Mouse (Mus musculus) heart, embryonic 14.5 days (tissue): ENCODE measurements around the gene Lman1l. TPM values are rescaled to one million over a fixed set of nuclear protein-coding genes. Genes with fewer than 3 reads are reported as not detected.

ENCODE experiments used
- ATAC-seq: fragments of 200-750 bp; cut with Nextera tagmentation; 2 replicates; pipeline ENCODE4 v1.8.0; 2017; ENCODE audit warnings: low read depth, moderate TSS enrichment; ENCODE audit not compliant: insufficient number of reproducible peaks, insufficient read depth, low FRiP score
- H3K27ac ChIP-seq, 2 experiments: fragments of 200-500 bp in 1 of 2; fragments of 300-500 bp in 1 of 2; sonication (generic) in 1 of 2; replicated peaks in 1 of 2; 2 replicates each; pipeline ENCODE4 v1.5.1; 2012 to 2014; ENCODE audit warnings: low read depth in 2 of 2, low read length in 2 of 2, control low read depth in 1 of 2, mild to moderate bottlenecking in 1 of 2, mixed read lengths in 1 of 2; ENCODE audit not compliant: control insufficient read depth in 1 of 2, insufficient read depth in 1 of 2
- H3K27me3 ChIP-seq: fragments of 300-500 bp; sonication (generic); 2 replicates; pipeline ENCODE4 v1.6.1; 2014; ENCODE audit warnings: mild to moderate bottlenecking, low read length, control low read depth; ENCODE audit not compliant: control insufficient read depth, insufficient read depth
- H3K36me3 ChIP-seq: fragments of 300-500 bp; sonication (generic); 2 replicates; pipeline ENCODE4 v1.6.1; 2014; ENCODE audit warnings: mild to moderate bottlenecking, control low read depth, low read length, mixed read lengths; ENCODE audit not compliant: control insufficient read depth, insufficient read depth
- H3K4me1 ChIP-seq, 2 experiments: fragments of 200-500 bp in 1 of 2; fragments of 300-500 bp in 1 of 2; sonication (generic) in 1 of 2; 2 replicates each; pipeline ENCODE4 v1.6.1; 2012 to 2014; ENCODE audit warnings: low read length in 2 of 2, control low read depth in 1 of 2, mixed read lengths in 1 of 2; ENCODE audit not compliant: control insufficient read depth in 2 of 2, insufficient read depth in 2 of 2
- H3K4me2 ChIP-seq: fragments of 300-500 bp; sonication (generic); 2 replicates; pipeline ENCODE4 v1.6.1; 2014; ENCODE audit warnings: mild to moderate bottlenecking, low read length
- H3K4me3 ChIP-seq, 2 experiments: fragments of 200-500 bp in 1 of 2; fragments of 300-500 bp in 1 of 2; sonication (generic) in 1 of 2; 2 replicates each; pipeline ENCODE4 v1.5.1; 2012 to 2014; ENCODE audit warnings: low read length in 2 of 2, mild to moderate bottlenecking in 2 of 2, control low read depth in 1 of 2, low read depth in 1 of 2, moderate library complexity in 1 of 2; ENCODE audit not compliant: control insufficient read depth in 1 of 2, insufficient read depth in 1 of 2
- H3K9ac ChIP-seq: fragments of 300-500 bp; sonication (generic); 2 replicates; pipeline ENCODE4 v1.6.1; 2014; ENCODE audit warnings: mild to moderate bottlenecking, low read length
- H3K9me3 ChIP-seq: fragments of 300-500 bp; sonication (generic); 2 replicates; pipeline ENCODE4 v1.6.1; 2016; ENCODE audit warnings: low read length, control low read depth; ENCODE audit not compliant: control insufficient read depth
- WGBS: fragments of 180-500 bp; shearing (Covaris S2); extraction: QIAGEN DNeasy Blood & Tissue Kit; methylation state at CpG from one replicate; pipeline ENCODE4 v1.1.7; 2014; 5-methylcytosine and 5-hydroxymethylcytosine counted together
- polyA plus RNA-seq: library from polyadenylated mRNA; unstranded; fragments of >200 nt; fragmentation: Nextera tagmentation; extraction: Ambion mirVana; gene quantifications from 2 replicates; pipeline ENCODE4 v1.2.1, GENCODE M21; 2014

Gene Lman1l
- 0.12 TPM in 1 of 2 replicates, not detected in the other for polyA plus RNA-seq

- 91% methylated on average over 5 of the region's 5 CpGs for WGBS
- ATAC-seq = no peak
- Histone ChIP-seq H3K27me3 (no peaks in the 10 kb centered on the region), H3K4me3 (no peak within 1 kb of the TSS), H3K36me3 (peaks cover 14% of the 10 kb centered on the region), H3K9ac (no peak within 1 kb of the TSS), H3K27ac (no peak within 1 kb of the TSS), H3K4me1 (no peaks in the 10 kb centered on the region), H3K9me3 (no peaks in the 10 kb centered on the region), H3K4me2 (no peak within 1 kb of the TSS)
These were observed at the start of gene Lman1l for GRCm38 (mm10) chr9:57620674-57621073. Lman1l (minus strand) TSS chr9:57620774.

GRCm38 (mm10) chr9:57669566-57669965 is 49.0 kb upstream of the Lman1l start:
- no peak overlapping the region for H3K4me2 ChIP-seq
- no peaks in the 10 kb centered on the region; a peak in 1 of 4 replicates for H3K4me1 ChIP-seq
- H3K9ac ChIP-seq = no peak overlapping the region
- H3K27ac ChIP-seq = no peak overlapping the region
- 78% methylated on average over 3 of the region's 3 CpGs for WGBS
- H3K4me3 ChIP-seq = no peak overlapping the region
- no peaks in the 10 kb centered on the region for H3K9me3 ChIP-seq
- ATAC-seq = no peak
- no peaks in the 10 kb centered on the region for H3K27me3 ChIP-seq
- no peaks in the 10 kb centered on the region for H3K36me3 ChIP-seq

- ATAC-seq = no peak
- H3K9me3 ChIP-seq = no peaks in the 10 kb centered on the region
- no peak overlapping the region for H3K4me3 ChIP-seq
- no peaks in the 10 kb centered on the region for H3K27me3 ChIP-seq
- no peaks in the 10 kb centered on the region; a peak in 1 of 4 replicates for H3K4me1 ChIP-seq
- H3K4me2 ChIP-seq = no peak overlapping the region
- no peak overlapping the region for H3K9ac ChIP-seq
- H3K36me3 ChIP-seq = no peaks in the 10 kb centered on the region
- no peak overlapping the region for H3K27ac ChIP-seq
- WGBS = 45% methylated on average over 1 of the region's 1 CpGs
These were observed 47.7 kb upstream of the Lman1l start for GRCm38 (mm10) chr9:57668277-57668676.

GRCm38 (mm10) chr9:57667817-57668216 is 47.2 kb upstream of the Lman1l start:
- H3K4me2 ChIP-seq = no peak overlapping the region
- H3K9me3 ChIP-seq = no peaks in the 10 kb centered on the region
- no peak overlapping the region for H3K27ac ChIP-seq
- no peak overlapping the region for H3K4me3 ChIP-seq
- 57% methylated on average over 11 of the region's 11 CpGs for WGBS
- H3K27me3 ChIP-seq = no peaks in the 10 kb centered on the region
- H3K4me1 ChIP-seq = no peaks in the 10 kb centered on the region; a peak in 1 of 4 replicates
- no peak for ATAC-seq
- H3K36me3 ChIP-seq = no peaks in the 10 kb centered on the region
- H3K9ac ChIP-seq = no peak overlapping the region

GRCm38 (mm10) chr9:57667136-57667535 is 46.6 kb upstream of the Lman1l start:
- H3K4me1 ChIP-seq = no peaks in the 10 kb centered on the region; a peak in 1 of 4 replicates
- H3K9me3 ChIP-seq = no peaks in the 10 kb centered on the region
- WGBS = 59% methylated on average over 3 of the region's 3 CpGs
- no peak overlapping the region for H3K4me3 ChIP-seq
- H3K9ac ChIP-seq = no peak overlapping the region
- no peak overlapping the region for H3K4me2 ChIP-seq
- H3K36me3 ChIP-seq = no peaks in the 10 kb centered on the region
- H3K27me3 ChIP-seq = no peaks in the 10 kb centered on the region
- H3K27ac ChIP-seq = no peak overlapping the region
- no peak for ATAC-seq

GRCm38 (mm10) chr9:57666536-57666935 is 46.0 kb upstream of the Lman1l start:
- H3K4me3 ChIP-seq = no peak overlapping the region
- no peaks in the 10 kb centered on the region for H3K36me3 ChIP-seq
- no peak overlapping the region for H3K27ac ChIP-seq
- H3K27me3 ChIP-seq = no peaks in the 10 kb centered on the region
- no peak overlapping the region for H3K9ac ChIP-seq
- H3K4me2 ChIP-seq = no peak overlapping the region
- no peaks in the 10 kb centered on the region; a peak in 1 of 4 replicates for H3K4me1 ChIP-seq
- no peaks in the 10 kb centered on the region for H3K9me3 ChIP-seq
- no peak for ATAC-seq
- 79% methylated on average over 8 of the region's 8 CpGs for WGBS

- Histone ChIP-seq H3K36me3 (no peaks in the 10 kb centered on the region), H3K27ac (no peak overlapping the region), H3K4me3 (no peak overlapping the region), H3K9ac (no peak overlapping the region), H3K4me2 (no peak overlapping the region), H3K27me3 (no peaks in the 10 kb centered on the region), H3K4me1 (no peaks in the 10 kb centered on the region; a peak in 1 of 4 replicates), H3K9me3 (no peaks in the 10 kb centered on the region)
- WGBS = 52% methylated on average over 7 of the region's 7 CpGs
- no peak for ATAC-seq
These were observed 44.0 kb upstream of the Lman1l start for GRCm38 (mm10) chr9:57664616-57665015.

- H3K36me3 ChIP-seq = no peaks in the 10 kb centered on the region
- no peaks in the 10 kb centered on the region for H3K4me1 ChIP-seq
- H3K27me3 ChIP-seq = no peaks in the 10 kb centered on the region
- H3K4me3 ChIP-seq = no peak overlapping the region
- ATAC-seq = no peak
- 10% methylated on average over 3 of the region's 3 CpGs for WGBS
- H3K9me3 ChIP-seq = no peaks in the 10 kb centered on the region
- H3K4me2 ChIP-seq = no peak overlapping the region
- no peak overlapping the region for H3K9ac ChIP-seq
- H3K27ac ChIP-seq = no peak overlapping the region
These were observed 41.0 kb upstream of the Lman1l start for GRCm38 (mm10) chr9:57661552-57661951.
